Mouse (Mus musculus): ENCODE results near the gene Morn5.

Morn5 gene

DNA sequence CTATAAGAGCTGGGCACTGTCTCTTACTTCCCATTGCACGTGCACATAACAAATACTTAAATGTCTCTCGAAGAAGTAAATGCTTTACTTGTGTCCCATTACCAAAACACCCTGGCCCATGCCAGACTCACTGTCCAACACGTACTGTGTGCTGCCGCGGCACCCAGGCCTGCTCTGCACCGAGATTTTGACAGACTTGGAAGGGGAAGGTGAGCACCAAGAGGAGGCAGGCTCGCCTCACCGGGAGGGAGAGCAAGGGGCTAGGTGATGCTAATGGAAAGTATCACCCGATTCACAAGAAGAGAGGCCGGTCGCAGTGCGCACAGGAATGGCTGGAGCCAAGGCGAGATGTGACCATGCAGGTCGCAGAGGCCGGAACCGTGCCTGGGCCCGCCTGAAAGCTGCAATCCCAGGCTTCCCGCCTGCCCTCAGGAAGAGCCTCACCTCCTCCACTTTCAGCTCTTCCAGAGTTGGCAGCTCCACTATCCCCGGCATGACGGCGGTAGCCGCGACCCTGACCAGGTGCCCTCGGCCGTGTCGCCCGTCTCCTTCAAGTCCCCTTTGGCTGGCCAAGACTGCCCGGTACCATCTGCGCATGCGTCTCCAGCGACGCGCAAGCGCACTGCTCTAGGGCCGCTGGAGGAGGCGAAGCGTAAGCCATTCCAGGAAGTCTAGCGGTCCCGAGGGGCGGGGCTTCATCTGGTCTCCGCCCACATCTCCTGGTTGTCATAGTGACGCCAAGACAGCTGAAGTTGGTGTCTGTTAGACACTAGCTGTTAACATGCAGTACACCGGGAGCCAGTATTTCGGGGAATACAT is at the start of gene Morn5, which contains the start of gene Ndufa8:
Morn5 (plus strand) TSS at position 711 of the 819 bp plus-strand sequence.
Ndufa8 (minus strand) TSS at position 659 of the 819 bp plus-strand sequence.
- DNase-seq (ENCODE audit: extremely low read depth, insufficient read length, low spot score): peak; percentile 98

DNA sequence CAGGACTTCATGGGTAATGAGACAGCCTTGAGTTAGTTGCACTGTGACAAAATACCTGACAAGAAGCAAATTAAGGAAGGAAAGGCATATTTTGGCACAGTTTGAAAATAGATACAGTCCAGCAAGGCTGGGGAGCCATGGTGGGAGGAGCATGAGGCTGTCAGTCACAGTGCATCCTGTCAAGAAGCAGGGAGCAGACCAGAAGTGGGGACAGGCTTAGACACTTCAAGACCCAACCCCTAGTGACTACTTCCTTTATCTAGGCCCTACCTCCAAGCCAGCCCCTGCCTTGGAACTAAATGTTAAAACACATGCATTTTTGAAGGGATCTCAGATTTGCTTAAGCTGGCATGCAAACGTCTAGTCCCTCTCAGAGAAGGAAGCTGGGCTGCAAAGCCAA is 48.9 kb upstream of the Morn5 start:
- no peak for DNase-seq (ENCODE audit: extremely low read depth, insufficient read length, low spot score)

DNA sequence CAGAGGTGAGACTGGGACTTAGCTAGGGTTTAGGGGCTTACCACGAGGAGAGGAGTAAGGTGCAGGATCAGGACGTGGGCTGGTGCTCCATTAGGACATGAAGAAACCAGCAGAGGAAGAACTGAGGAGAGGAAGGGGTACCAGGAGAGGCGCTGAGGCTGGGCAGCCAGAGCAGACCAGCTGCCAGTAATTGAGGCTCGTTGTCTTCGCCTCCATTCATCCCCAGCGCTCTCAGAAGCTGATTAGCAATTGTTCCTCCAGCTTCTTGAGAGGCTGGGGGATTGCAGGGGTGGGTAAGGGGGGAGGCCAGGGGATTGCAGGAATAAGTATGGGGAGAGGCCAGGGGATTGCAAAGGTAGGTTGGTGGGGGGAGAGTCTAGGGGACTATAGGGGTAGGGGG is 47.1 kb upstream of the Morn5 start:
- DNase-seq (ENCODE audit: extremely low read depth, insufficient read length, low spot score): no peak

DNA sequence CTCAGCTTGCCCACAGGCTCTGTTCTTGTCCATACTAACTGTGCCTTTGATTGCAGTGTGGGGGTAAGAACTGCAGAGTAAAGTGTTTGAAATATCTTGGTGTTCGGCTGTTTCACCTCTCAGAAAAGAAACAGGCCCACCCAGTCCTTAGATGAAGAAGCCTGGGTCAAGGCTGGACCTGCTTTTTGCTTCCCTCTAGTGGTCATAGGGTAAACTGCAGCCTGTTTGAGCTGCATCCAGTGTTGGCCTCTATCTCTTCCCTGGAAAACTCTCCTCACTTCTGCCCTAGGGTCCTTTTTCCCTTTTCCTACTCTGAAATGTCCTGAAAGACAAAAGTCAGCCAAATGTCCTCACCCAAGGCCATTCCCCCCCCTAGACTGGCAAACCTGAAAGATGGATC is 41.2 kb upstream of the Morn5 start:
- no peak for DNase-seq (ENCODE audit: extremely low read depth, insufficient read length, low spot score)

DNA sequence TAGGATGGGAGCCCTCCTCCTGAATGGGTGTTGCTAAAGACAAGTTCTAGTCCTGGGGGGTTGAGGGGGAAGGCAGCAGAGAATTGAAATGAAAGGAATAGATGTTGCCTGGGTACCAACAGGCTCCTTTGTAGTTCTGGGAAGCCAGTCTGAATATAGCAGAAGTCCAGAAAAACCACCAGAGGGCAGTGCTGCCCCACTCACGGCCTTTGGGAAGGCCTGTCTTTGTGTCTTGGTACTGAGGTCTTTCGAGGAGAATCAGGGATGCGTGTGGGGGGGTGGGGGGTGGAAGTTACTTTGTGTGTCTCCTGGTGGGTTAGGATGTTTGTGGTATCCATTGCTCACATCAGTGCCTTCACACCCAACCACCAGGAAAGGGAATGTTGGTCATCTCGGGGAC is 39.9 kb upstream of the Morn5 start:
- DNase-seq (ENCODE audit: extremely low read depth, insufficient read length, low spot score): peak; percentile 15

DNA sequence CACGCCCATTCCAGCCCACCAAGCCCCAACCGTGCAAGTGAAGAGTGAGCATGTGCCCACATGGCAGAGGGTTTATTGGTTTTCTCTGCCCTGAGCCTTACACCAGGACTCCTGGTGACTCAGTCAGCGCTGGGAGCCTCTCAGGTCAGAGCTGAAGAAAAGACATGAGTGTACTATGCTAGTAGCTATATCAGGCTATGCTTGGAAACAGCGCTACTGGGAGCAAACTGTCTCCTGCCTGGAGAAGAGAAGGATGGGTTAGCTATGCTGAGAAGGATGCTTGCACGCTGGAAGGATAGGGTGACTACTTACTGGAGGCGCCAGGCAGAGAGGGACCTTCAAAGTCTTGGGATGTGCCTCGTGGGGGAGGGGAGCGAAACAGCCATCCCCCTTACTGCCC is 38.7 kb upstream of the Morn5 start:
- no peak for DNase-seq (ENCODE audit: extremely low read depth, insufficient read length, low spot score)

DNA sequence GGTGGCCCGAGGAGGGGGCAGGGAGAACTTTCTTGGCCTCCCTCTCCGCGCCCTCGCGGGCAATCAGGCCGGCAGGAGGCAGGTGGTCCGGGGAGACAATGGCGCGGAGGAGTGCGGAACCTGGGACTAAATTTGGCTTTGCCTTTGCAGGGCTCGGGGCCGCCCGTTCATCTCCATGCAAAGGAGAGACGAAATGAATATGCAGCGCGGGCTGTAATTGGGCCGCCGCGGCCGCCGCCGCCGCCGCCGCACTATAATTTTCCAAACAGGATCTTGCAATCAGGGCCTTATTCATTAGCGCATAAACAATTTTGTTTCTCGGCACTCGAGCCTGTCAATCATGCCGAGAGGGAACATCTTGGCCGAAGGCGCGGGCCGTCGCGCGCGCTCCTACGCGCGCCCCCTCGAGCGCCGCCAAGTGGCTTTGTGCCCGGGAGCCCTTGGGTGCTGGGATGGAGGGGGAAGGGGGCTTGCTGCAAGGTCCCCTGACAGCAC is 37.9 kb upstream of the Morn5 start:
- peak; percentile 16 for DNase-seq (ENCODE audit: extremely low read depth, insufficient read length, low spot score)

DNA sequence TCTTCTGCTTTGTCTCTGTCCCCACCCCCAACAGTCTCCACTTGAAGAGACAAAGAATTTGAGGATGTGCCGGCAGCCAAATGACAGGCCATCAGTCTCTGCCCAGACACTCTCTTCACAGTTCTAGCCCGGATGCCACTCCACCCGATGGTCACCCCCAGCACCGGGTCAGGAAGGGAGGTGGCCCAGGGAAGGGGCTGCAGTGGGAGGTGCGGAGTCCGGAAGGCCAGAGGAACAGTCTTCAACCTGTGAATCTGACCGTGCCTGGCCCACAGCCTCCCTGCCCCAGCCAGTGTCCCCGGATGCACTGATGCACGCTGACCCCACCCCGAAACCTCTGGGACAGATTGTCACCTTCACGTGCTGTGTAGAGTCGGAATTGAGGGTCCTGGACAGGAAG is 36.2 kb upstream of the Morn5 start:
- no peak for DNase-seq (ENCODE audit: extremely low read depth, insufficient read length, low spot score)

DNA sequence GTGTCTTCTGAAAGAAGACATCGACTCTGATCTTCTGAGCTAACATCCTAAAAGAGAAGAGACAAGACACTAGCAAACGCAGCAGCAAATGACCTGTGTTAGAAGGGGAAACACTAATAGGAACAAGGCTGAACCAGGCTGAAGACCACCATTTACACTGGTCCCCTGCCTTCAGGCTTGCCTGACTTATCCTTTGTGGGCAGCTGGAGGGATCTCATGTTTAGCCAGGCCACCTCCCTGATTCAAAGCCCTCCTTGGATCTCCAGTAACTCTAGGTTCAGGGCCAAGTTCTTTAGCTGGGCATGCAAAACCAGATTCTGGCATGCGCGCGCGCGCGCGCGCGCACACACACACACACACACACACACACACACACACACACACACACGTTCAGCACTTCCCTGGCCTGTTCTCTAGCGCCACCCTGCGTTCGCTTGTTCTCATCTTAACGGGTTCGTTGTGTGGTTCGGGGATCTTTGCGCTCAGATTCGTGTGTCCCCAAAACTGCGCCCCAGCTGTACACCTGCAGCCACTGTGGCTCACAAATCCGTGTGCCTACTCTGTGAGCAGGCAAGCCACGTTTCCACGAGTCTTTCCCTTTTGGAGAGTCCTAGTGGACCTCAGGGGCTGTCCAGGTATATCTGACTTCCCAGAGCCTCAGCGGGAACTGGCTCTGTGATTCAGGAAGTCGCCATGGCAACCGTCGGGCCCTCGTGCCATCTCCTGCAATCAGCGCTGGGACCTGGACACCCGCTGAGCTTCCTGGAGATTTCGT is 27.7 kb upstream of the Morn5 start:
- DNase-seq (ENCODE audit: extremely low read depth, insufficient read length, low spot score): no peak

DNA sequence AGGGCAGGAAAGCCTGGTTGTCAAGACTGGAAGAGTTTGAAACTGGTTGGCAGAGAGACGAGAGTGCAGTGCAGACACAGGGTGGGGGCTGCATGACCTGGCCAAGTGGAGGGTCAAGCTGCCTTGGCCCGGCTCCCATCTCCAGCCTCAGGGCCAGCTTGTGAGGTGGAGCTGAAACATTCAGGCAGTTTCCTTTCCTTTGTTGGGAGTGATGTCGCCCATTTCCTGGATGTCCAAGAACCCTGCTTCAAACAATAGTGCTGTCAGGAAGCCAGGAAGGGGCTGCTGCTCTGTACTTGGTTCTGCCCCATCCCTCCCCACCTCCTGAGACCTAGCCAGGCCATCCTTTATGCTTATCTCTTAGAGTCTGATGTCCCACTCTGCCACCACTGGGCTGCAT is 26.0 kb upstream of the Morn5 start:
- DNase-seq (ENCODE audit: extremely low read depth, insufficient read length, low spot score): no peak

DNA sequence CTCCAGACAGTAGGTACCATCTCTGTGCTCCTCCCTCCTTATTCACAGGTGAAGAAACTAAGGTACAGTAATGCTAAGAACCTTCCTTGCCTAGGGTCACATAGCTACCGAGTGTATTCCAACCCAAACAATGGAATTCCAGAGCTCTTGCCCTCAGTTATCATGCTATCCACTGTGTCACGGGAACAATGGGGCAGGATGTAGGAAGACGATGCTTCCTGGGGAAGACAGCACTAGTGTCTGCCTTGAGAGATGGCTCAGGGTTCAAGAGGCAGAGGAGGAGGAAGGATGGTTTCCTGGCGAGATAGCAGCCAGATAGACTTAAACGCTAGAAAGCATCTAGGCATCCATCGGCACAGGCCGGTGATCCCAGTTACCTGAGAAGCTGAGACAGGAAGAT is 16.4 kb upstream of the Morn5 start:
- DNase-seq (ENCODE audit: extremely low read depth, insufficient read length, low spot score): no peak

DNA sequence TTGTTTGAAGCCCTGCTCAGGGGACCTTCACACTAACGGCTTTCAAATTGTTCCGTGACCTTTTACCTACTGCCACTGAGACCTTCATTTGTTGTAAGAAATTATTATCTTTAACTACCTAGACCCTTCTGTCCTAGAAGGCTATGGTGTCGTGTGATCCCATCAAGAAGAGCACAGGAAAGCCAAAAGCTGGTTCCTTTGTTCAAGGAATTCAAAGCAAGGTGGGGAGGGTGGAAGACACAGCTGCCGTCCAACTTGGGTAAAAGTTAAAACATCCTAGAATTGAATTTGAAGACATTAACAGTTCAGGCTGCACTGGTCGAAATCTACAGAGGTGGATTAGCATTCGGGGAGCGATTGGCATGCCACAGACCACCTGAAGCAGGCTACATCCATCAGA is 15.3 kb upstream of the Morn5 start:
- no peak for DNase-seq (ENCODE audit: extremely low read depth, insufficient read length, low spot score)

DNA sequence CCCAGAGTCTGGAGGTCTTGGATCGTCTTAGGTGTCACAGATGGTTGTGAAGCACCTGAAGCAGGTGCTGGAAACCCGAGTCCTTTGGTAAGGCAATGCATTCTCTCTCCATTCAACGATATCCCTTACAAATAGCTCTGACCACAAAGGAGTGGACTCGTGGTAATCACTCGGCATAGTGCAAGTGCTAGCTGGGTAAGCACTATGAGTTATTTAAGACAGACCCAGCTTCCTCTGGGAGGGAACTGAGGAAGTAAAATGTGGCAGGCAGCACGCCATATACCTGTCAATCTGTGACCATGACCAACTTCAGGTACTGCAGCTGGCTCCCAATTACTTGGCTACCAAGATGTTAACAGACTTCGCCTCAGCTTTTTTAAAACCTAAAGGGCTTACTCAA is 14.4 kb upstream of the Morn5 start:
- DNase-seq (ENCODE audit: extremely low read depth, insufficient read length, low spot score): no peak

DNA sequence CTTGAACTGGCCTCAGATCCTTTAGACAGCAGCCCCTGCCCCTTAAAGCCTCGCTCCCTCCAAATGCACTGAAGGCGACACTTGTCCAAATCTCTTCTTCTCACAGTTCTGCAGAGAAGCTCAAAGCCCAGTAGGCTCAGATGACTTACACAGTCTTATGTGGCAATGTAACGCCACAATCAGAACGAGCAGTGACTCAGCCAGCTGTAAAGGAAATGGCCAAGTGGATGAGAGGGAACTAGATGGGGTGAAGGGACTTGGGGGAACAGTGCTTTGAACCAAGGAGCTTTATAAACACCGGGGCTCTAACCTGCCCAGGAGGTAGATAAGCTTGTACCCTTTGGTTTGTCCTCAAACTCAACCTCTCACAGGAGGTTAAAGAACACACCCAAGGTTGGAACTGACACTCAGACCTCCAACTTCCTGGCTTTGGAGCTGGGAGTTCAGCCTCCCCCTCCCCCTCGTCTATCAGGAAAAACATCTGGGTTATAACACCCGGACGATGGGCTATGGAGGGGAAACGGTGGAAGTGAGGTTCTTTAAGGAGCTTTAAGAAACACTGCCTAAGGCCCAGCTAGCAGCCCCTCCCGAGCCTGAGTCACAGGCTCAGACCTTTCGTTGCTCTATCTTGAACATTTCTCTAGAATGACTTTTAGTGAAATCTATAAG is 13.7 kb upstream of the Morn5 start:
- DNase-seq (ENCODE audit: extremely low read depth, insufficient read length, low spot score): no peak

DNA sequence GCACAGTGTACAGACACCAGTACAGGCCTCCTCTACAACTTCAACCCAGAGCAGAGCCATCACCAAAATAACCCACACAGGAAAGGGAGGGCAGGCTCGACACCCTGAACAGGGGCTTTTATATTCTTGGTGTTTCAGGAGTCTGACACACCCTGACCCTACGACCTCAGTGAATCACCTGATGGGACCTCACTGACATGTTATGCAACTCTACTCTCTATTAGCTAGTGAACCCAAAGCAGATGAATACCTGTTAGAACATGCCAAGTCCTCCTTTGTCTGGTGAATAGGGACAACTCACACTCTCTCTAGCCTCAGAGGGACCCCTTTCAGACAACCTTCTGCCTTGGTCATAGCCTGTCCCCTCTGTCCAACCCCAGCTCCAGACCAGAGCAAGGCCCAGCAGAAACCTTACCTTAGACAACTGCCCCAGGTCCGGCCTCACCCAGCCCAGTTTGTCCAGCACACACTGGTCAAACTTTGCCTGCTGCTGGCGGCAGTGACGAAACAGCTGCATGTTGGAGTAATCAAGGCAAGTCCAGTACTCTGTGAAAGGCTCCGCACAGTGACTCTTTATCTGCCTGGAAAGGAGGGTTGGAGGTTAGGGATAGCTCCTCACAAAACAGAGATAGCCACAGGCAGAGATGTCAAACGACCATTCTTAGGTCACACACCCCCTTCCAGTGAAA is 9.8 kb upstream of the Morn5 start:
- no peak for DNase-seq (ENCODE audit: extremely low read depth, insufficient read length, low spot score)

DNA sequence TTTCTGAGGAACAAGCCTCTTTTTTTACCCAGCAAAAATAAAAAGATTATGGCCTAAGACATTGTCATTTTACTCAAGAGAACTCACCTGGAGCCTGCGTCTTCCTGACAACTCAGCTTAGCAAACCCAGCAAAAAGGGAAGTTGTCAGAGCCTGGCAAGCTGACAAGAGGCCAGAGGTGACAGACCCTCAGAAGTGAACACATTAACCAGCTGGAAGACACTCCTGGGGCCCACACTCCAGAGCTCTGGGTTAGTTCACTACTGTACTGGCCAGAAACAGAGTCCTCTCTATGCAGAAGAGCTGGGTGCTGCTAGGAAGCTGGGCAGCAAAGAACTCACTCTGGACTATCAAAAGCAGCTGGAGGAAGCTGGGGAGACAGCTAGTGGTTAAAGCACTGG is 8.4 kb upstream of the Morn5 start:
- DNase-seq (ENCODE audit: extremely low read depth, insufficient read length, low spot score): no peak

DNA sequence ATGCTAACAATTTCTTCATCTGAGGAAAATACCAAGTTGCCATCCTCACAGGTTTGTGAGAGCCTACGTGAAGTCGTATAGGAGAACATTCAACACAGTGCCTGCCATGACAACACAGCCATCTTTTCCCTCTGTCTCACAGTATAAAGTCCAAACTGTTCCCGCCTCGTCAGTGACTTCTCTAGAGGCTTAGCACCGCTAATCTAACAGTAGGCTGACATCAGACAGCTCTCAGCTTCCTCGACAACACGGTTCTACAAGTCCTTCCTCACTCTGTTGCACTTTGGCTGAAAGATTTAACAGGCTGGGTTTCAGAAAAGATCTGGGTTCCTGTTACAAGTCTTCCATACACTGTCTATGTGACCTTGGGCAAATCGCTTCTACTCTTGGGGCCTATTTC is 1.1 kb upstream of the Morn5 start:
- DNase-seq (ENCODE audit: extremely low read depth, insufficient read length, low spot score): no peak

DNA sequence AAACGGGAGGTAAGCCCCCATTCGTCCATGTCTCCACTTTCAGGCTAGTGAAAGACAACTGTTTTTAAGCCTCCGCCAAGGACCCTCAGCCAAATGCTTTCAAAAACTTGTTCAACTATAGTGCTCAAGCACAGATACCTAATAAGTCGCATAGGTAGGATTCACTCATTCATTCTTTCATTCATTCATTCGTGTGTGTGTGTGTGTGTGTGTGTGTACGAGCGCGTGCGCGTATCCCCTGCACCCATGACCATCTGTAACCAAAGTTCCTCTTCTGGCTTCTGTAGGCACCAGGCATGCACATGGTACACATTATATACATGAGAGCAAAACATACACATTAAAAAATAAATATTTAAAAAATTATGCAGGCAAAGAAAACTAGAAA is 303 bp downstream of the Morn5 start:
- no peak for DNase-seq (ENCODE audit: extremely low read depth, insufficient read length, low spot score)

DNA sequence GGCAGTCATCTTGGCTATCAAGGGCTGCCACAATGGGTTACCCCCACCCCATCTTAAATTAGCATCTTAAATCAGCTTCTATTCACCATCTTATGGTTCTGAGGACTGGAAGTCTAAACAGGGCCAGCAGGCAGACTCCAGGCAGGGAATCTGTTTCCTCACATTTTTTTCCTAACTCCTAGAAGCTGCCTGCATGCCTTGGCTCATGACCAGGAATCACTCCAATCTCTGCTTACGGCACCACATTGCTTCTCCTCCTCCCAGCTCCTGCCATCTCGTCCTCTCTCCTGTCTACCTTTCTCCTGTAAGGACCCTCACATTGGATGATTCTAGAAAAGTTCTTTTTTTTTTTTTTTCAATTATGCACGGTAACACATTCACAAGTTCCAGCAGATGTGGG is 4.0 kb downstream of the Morn5 start:
- DNase-seq (ENCODE audit: extremely low read depth, insufficient read length, low spot score): no peak

DNA sequence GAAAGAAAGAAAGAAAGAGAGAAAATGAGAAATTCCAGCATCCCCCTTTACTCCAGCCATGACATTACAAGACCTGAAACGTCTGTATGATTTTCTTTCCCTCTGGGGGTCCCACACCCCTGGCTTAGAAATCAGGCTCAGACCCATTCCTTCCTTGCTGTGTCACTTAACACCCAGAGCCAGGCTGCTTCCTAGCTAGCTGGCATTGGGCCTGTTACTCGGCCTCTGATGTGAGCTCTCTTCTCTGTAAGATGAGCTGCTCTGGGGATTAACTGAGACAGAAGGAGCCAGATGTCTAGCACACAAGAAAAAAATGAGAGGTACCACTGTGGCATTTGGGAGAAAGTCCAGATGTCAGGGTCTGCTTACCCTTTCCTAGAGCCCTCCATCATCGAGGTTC is 7.0 kb downstream of the Morn5 start:
- no peak for DNase-seq (ENCODE audit: extremely low read depth, insufficient read length, low spot score)

DNA sequence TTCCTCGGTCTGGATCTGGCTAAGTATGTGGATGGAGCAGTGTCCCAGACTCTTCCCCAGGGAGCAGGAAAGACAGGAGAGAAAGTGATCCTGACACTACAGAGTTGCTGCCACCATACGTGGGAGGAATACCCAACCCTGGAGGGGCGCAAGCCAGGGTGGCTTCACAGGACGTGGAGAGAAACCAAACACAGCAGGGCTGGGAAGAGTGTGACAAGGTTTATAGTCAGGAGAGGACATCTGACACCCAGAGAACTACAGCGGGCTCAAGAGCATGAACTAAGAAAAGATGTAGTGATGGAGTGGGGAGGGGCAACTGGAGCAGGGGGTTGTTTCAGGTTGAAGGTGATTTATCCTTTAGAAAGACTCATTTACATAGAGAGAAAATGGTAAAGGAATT is 12.2 kb downstream of the Morn5 start:
- DNase-seq (ENCODE audit: extremely low read depth, insufficient read length, low spot score): no peak

Measured in 3134 (cell line).